Mouse (Mus musculus) liver, embryonic 14.5 days (tissue): ENCODE results near the gene Nkd1. TPM values are rescaled to one million over a fixed set of nuclear protein-coding genes. Genes with fewer than 3 reads are reported as not detected.

ENCODE experiments used
- ATAC-seq: fragments of 200-750 bp; cut with Nextera tagmentation; 2 replicates; pipeline ENCODE4 v1.8.0; 2017; ENCODE audit warnings: moderate number of reproducible peaks, mild to moderate bottlenecking, moderate library complexity; ENCODE audit not compliant: insufficient read depth
- DNase-seq, 3 experiments: peaks; one replicate each; pipeline ENCODE4 v3.0.0-alpha.2; 2012 to 2013; ENCODE audit warnings: low read depth in 3 of 3, low spot score in 3 of 3
- H3K27ac ChIP-seq: fragments of 300-500 bp; sonication (generic); 2 replicates; pipeline ENCODE4 v1.5.1; 2014; ENCODE audit warnings: moderate library complexity, mild to moderate bottlenecking, control low read depth, inconsistent platforms
- H3K27me3 ChIP-seq: fragments of 300-500 bp; sonication (generic); 2 replicates; pipeline ENCODE4 v1.6.1; 2014; ENCODE audit warnings: mild to moderate bottlenecking, low read length, moderate library complexity; ENCODE audit not compliant: control insufficient read depth, insufficient read depth
- H3K36me3 ChIP-seq: fragments of 300-500 bp; sonication (generic); replicated peaks from 2 replicates; pipeline ENCODE4 v1.6.1; 2014; ENCODE audit warnings: low read depth; ENCODE audit not compliant: control insufficient read depth, insufficient read depth
- H3K4me1 ChIP-seq, 2 experiments: fragments of 200-500 bp in 1 of 2; fragments of 300-500 bp in 1 of 2; sonication (generic) in 1 of 2; replicated peaks; 2 replicates each; pipeline ENCODE4 v1.6.1; 2012 to 2014; ENCODE audit warnings: antibody characterized with exemption in 1 of 2, inconsistent platforms in 1 of 2, low read length in 1 of 2; ENCODE audit not compliant: control insufficient read depth in 2 of 2, insufficient read depth in 2 of 2
- H3K4me2 ChIP-seq: fragments of 300-500 bp; sonication (generic); 2 replicates; pipeline ENCODE4 v1.6.1; 2014; ENCODE audit warnings: low read depth, mild to moderate bottlenecking, control low read depth, moderate library complexity
- H3K4me3 ChIP-seq, 2 experiments: fragments of 200-500 bp in 1 of 2; fragments of 300-500 bp in 1 of 2; sonication (generic) in 1 of 2; 2 replicates each; pipeline ENCODE4 v1.5.1; 2012 to 2014; ENCODE audit warnings: low read depth in 2 of 2, low read length in 2 of 2, mild to moderate bottlenecking in 2 of 2, control low read depth in 1 of 2, inconsistent platforms in 1 of 2, moderate library complexity in 1 of 2; ENCODE audit not compliant: insufficient read depth in 1 of 2
- H3K9ac ChIP-seq: fragments of 300-500 bp; sonication (generic); replicated peaks from 2 replicates; pipeline ENCODE4 v1.6.1; 2014; ENCODE audit warnings: mild to moderate bottlenecking, control low read depth, moderate library complexity
- H3K9me3 ChIP-seq: fragments of 300-500 bp; sonication (generic); 2 replicates; pipeline ENCODE4 v1.6.1; 2016; ENCODE audit warnings: low read length, mixed read lengths; ENCODE audit not compliant: control insufficient read depth
- CTCF ChIP-seq: IDR thresholded peaks from 2 replicates; pipeline ENCODE4 v1.5.1; 2016; ENCODE audit warnings: antibody characterized with exemption, low read depth, control low read depth
- EP300 ChIP-seq: IDR thresholded peaks from 2 replicates; pipeline ENCODE4 v1.6.1; 2016; ENCODE audit warnings: antibody characterized with exemption, low read depth
- WGBS: fragments of 180-500 bp; shearing (Covaris S2); extraction: QIAGEN DNeasy Blood & Tissue Kit; methylation state at CpG from one replicate; pipeline ENCODE4 v1.1.7; 2014; ENCODE audit not compliant: insufficient replicate concordance; 5-methylcytosine and 5-hydroxymethylcytosine counted together
- polyA plus RNA-seq, 2 experiments: library from polyadenylated mRNA; depleted of rRNA in 1 of 2; stranded (reverse) in 1 of 2; unstranded in 1 of 2; fragments of >200 nt; fragmentation: Nextera tagmentation in 1 of 2; extraction: Ambion mirVana in 1 of 2; gene quantifications; 2 replicates each; pipeline versions ENCODE4 v1.2.1 to v1.2.3; 2012 to 2014

Nkd1 gene
- polyA plus RNA-seq, 2 experiments: 0.96 to 0.97 TPM

DNA sequence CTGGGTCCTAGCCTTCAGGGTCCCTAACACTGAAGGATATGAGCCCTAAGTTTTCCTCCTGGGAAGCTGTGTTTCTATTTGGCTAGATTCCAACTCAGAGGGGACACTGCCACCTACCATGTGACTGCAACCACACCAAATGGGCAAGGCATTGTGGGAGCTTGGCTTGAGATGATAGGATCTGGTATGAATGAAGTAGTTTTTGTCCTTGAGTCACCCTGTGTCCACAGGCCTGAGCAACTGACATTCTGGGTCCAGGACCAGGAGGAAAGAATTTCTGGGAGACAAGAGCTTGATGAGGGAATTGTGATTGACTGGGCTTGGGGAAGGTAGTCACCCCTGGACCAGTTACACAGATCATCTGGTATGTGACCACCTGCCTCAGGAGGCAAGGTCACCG is 72.8 kb downstream of the Nkd1 start:
- Histone ChIP-seq H3K9me3 (no peaks in the 10 kb centered on the region), H3K9ac (no peak overlapping the region), H3K4me2 (no peak overlapping the region), H3K4me3 (no peak overlapping the region), H3K27me3 (no peaks in the 10 kb centered on the region), H3K4me1 (no peaks in the 10 kb centered on the region), H3K36me3 (no peaks in the 10 kb centered on the region), H3K27ac (no peak overlapping the region)
- TF ChIP-seq EP300: no peak
- TF ChIP-seq CTCF: no peak
- DNase-seq: no peak
- no peak for ATAC-seq
- 75% methylated on average over 1 of the region's 1 CpGs for WGBS

DNA sequence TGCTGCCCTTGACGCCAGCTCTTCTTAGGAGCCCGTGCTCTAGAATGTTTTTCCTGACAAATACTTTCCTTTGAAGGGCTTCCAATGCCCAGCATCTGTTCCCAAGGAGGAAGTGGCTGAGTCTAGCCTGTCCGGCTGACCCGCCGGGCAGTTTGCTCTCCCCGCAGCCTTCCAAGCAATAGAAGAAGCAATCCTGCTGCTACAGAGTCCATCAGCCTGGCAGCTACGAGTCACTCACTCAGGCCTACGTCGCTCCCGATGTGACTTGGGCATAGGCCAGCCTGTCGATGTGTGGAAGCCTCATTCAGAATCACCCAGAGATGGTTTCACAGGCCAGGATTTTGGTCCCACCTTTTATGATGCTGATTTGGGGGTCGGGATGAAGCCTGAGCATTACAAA is 74.9 kb downstream of the Nkd1 start:
- TF ChIP-seq CTCF: no peak
- TF ChIP-seq EP300: no peak
- H3K9ac ChIP-seq: no peak overlapping the region
- H3K4me3 ChIP-seq: no peak overlapping the region
- WGBS: 67% methylated on average over 12 of the region's 12 CpGs
- H3K9me3 ChIP-seq: no peaks in the 10 kb centered on the region
- DNase-seq: no peak
- ATAC-seq: no peak
- H3K4me2 ChIP-seq: no peak overlapping the region
- H3K36me3 ChIP-seq: no peaks in the 10 kb centered on the region
- H3K27ac ChIP-seq: no peak overlapping the region
- H3K27me3 ChIP-seq: no peaks in the 10 kb centered on the region
- no peaks in the 10 kb centered on the region for H3K4me1 ChIP-seq

GRCm38 (mm10) chr8:88598578-88598977 is 77.4 kb downstream of the Nkd1 start:
- no peaks in the 10 kb centered on the region for H3K4me1 ChIP-seq
- no peak overlapping the region for H3K4me3 ChIP-seq
- no peaks in the 10 kb centered on the region for H3K9me3 ChIP-seq
- no peak for DNase-seq
- TF ChIP-seq CTCF (no peak), EP300 (no peak)
- H3K27ac ChIP-seq: no peak overlapping the region
- ATAC-seq: no peak
- no peaks in the 10 kb centered on the region for H3K36me3 ChIP-seq
- 56% methylated on average over 5 of the region's 5 CpGs for WGBS
- H3K4me2 ChIP-seq: no peak overlapping the region
- no peak overlapping the region for H3K9ac ChIP-seq
- no peaks in the 10 kb centered on the region for H3K27me3 ChIP-seq

DNA sequence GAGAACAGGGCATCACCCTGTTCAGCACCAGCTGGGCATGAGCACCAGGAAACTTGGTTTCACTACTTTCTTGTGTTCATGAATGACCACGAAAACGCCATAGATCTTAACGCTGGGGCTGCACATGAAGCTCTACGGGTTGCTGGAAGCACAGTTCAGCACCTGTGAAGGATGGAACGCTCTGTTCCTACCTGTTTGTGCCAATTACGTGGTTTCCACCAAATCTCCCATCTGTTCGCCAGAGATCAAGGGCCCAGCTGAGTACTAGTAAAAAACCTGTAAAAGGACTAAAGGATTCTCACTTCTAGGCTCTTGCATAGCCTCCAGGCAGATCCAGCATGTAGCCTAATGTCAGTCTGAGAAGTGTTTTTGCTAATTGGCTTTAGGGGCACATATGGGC is 78.3 kb downstream of the Nkd1 start:
- WGBS: 62% methylated on average over 7 of the region's 7 CpGs
- H3K36me3 ChIP-seq: no peaks in the 10 kb centered on the region
- H3K9me3 ChIP-seq: no peaks in the 10 kb centered on the region
- H3K4me1 ChIP-seq: no peaks in the 10 kb centered on the region
- no peaks in the 10 kb centered on the region for H3K27me3 ChIP-seq
- ATAC-seq (no peak), DNase-seq (no peak)
- no peak overlapping the region for H3K27ac ChIP-seq
- H3K9ac ChIP-seq: no peak overlapping the region
- TF ChIP-seq EP300 (no peak), CTCF (no peak)
- no peak overlapping the region for H3K4me3 ChIP-seq
- no peak overlapping the region for H3K4me2 ChIP-seq

DNA sequence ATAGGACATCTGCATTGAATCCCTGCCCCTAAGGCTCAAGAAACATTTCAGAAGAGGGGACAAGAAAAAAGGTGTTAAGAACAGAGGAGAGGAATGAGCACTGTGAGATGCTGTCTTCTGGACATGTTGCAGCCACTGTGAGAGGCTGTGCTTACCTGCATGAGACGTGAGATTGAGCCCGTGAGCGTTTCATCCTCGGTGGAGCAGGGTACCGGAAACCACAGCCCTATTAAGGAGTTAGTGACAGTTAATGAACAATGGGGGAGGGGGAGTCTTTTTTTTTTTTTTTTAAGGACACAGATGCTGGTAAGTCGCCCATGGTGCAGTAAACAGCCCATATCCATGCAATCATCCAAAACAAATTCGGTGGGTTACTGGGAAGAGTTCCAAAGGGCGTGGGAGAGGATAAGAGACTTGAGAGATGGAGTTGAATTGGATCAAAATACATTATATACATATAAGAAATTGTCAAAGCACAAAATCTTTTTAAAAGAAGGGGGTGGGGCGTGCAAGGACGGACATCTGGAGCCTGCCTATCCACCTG is 82.4 kb downstream of the Nkd1 start:
- Histone ChIP-seq H3K4me1 (no peaks in the 10 kb centered on the region), H3K9me3 (no peaks in the 10 kb centered on the region), H3K27ac (no peak overlapping the region), H3K4me2 (no peak overlapping the region), H3K27me3 (no peaks in the 10 kb centered on the region), H3K36me3 (no peaks in the 10 kb centered on the region), H3K9ac (no peak overlapping the region), H3K4me3 (no peak overlapping the region)
- DNase-seq (no peak), ATAC-seq (no peak)
- TF ChIP-seq EP300: no peak
- TF ChIP-seq CTCF: no peak
- WGBS: 13% methylated on average over 10 of the region's 10 CpGs
